Mouse (Mus musculus): ENCODE results near the gene Cenpj. TPM values are rescaled to one million over a fixed set of nuclear protein-coding genes. Genes with fewer than 3 reads are reported as not detected.

Cenpj gene
- total and polyA plus RNA-seq, 2 experiments from 2014 or later = 1.1 to 3.4 TPM

DNA sequence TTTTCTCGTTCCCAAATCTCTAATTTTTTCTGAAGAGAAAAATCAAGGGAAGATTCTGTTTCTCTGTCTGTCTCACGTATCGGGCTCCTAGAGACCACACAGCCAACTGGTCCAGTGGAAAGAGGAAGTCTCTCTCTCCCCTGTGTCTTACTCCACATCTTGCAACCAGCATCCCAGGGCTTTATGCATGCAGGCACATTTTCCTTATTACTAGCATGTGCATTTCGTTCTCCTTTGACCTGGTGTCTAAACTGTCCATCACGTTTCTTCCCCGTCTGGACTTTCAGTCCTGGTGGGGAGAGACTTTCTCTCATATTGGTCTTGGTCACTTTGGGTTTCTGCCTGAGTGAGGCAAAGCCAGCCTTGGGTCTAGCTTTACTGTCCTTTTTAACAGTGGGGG, 22.3 kb downstream of the Cenpj start:
- ATAC-seq = no peak
- no peaks in the 10 kb centered on the region for H3K4me1 ChIP-seq (ENCODE audit: insufficient read depth, low read length)

DNA sequence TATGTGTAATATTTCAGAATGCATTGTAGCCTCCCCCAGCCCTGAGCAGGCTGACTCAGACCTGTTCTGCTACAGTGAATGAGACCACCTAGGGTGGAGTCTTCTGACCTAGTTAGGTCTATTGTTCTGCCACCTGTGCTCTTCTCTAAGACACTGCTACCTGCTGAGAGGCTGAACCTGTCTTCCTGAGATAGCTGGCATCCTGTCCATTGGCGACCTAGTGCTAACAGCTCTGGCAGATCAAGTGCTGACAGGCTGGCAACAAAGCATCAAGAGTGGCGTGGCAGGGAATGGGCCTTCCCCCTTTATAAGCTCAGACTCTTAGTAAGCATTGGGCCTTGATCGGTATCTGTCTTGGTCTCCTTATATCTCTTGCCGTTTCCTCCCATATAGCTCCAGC, 24.3 kb downstream of the Cenpj start:
- ATAC-seq (no peak), DNase-seq (ENCODE audit: low spot score) (no peak)
- H3K27ac ChIP-seq = no peak overlapping the region
- no peak for TF ChIP-seq CTCF (IDR thresholded peaks at IDR 0.05; ENCODE audit: low read depth)
- H3K4me1 ChIP-seq (ENCODE audit: insufficient read depth, low read length) = no peaks in the 10 kb centered on the region
- H3K9me3 ChIP-seq (ENCODE audit: low read length) = no peaks in the 10 kb centered on the region
- H3K9ac ChIP-seq (replicated peaks; ENCODE audit: low read length) = no peak overlapping the region
- 80% methylated on average over 4 of the region's 4 CpGs for whole genome bisulfite sequencing
- H3K4me2 ChIP-seq (ENCODE audit: low read depth, low read length) = no peak overlapping the region
- H3K36me3 ChIP-seq (ENCODE audit: insufficient read depth, low read length) = no peaks in the 10 kb centered on the region; the same call in 1 of the 2 replicates
- no peaks in the 10 kb centered on the region for H3K27me3 ChIP-seq (ENCODE audit: insufficient read depth, low read length)
- no peak overlapping the region for H3K4me3 ChIP-seq (ENCODE audit: low read length)

More for the DNA sequence above, 22.3 kb downstream of the Cenpj start:
- WGBS = 88% methylated on average over 6 of the region's 6 CpGs
- Histone ChIP-seq H3K4me2 (ENCODE audit: low read depth, low read length) (no peak overlapping the region), H3K36me3 (ENCODE audit: insufficient read depth, low read length) (no peaks in the 10 kb centered on the region; the same call in 1 of the 2 replicates), H3K27me3 (ENCODE audit: insufficient read depth, low read length) (no peaks in the 10 kb centered on the region), H3K27ac (no peak overlapping the region), H3K4me3 (ENCODE audit: low read length) (no peak overlapping the region), H3K9ac (replicated peaks; ENCODE audit: low read length) (no peak overlapping the region), H3K9me3 (ENCODE audit: low read length) (no peaks in the 10 kb centered on the region)
- DNase-seq (ENCODE audit: low spot score) = no peak
- TF ChIP-seq CTCF (IDR thresholded peaks at IDR 0.05; ENCODE audit: low read depth) = no peak

DNA sequence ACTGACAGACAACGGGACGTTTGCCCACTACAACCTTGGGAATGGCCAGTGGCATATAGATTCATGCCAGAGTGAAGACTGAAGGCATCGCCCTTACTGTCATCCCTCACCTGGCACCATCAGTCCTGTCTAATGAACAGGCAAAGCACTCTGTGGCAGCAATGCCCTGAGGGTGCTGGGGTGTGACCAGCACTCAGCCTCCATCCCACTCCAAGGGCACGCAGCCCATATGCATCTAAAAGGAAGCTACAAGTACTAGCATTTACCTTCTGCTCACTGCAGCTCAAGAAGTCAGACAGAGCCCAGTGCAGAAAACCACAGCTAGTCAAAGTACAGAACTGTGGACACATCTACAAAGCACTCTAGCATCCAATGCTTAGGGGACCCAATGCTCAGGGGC, 29.7 kb downstream of the Cenpj start:
- Histone ChIP-seq H3K36me3 (ENCODE audit: insufficient read depth, low read length) (no peaks in the 10 kb centered on the region), H3K27me3 (ENCODE audit: insufficient read depth, low read length) (no peaks in the 10 kb centered on the region), H3K9ac (replicated peaks; ENCODE audit: low read length) (no peak overlapping the region), H3K27ac (no peak overlapping the region), H3K4me2 (ENCODE audit: low read depth, low read length) (no peak overlapping the region), H3K4me1 (ENCODE audit: insufficient read depth, low read length) (no peaks in the 10 kb centered on the region), H3K4me3 (ENCODE audit: low read length) (no peak overlapping the region), H3K9me3 (ENCODE audit: low read length) (no peaks in the 10 kb centered on the region)
- ATAC-seq (no peak), DNase-seq (ENCODE audit: low spot score) (no peak)
- TF ChIP-seq CTCF (IDR thresholded peaks at IDR 0.05; ENCODE audit: low read depth) = no peak
- 94% methylated on average over 4 of the region's 4 CpGs for WGBS

DNA sequence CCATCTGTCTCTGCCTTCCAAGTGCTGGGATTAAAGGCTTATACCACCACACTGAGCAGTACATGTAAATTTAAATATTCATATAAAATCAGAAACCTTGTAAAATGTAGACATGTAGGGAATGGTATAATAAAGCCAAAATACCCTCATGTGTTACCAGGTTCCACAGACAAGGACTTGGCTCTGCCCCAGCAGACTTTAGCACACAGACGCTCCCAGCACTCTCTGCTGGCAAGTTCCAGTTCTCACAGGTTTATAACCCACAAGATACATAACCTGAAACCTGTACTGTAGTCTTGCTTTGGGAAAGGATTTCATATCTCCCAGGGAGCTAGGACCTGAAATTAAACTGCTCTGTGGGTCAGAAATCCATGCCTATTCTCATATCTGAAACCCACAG, 30.3 kb downstream of the Cenpj start:
- Histone ChIP-seq H3K4me3 (ENCODE audit: low read length) (no peak overlapping the region), H3K27me3 (ENCODE audit: insufficient read depth, low read length) (no peaks in the 10 kb centered on the region), H3K9ac (replicated peaks; ENCODE audit: low read length) (no peak overlapping the region), H3K36me3 (ENCODE audit: insufficient read depth, low read length) (no peaks in the 10 kb centered on the region), H3K9me3 (ENCODE audit: low read length) (no peaks in the 10 kb centered on the region), H3K4me1 (ENCODE audit: insufficient read depth, low read length) (no peaks in the 10 kb centered on the region), H3K27ac (no peak overlapping the region), H3K4me2 (ENCODE audit: low read depth, low read length) (no peak overlapping the region)
- no peak for ATAC-seq
- TF ChIP-seq CTCF (IDR thresholded peaks at IDR 0.05; ENCODE audit: low read depth) = no peak
- WGBS = 68% methylated on average over 1 of the region's 1 CpGs
- DNase-seq (ENCODE audit: low spot score) = no peak

DNA sequence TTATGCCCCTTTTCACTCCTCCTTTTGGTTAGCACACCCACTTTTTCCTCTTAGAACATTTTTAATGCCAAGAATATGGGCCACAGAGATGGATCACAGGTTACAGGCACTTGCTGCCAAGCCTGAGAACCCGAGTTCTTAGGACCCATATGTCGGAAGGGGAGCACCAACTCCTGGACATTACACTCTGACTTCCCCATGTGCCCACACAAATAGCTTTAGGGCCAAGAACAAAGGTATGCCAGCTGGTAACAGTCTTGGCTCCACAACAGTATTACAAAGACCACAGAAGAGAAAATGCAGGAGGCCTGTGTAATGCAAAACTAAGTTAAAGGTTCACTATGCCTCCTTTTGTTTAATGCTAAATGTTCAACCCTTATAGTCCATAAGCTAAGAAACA, 44.4 kb downstream of the Cenpj start:
- WGBS = 72% methylated on average over 2 of the region's 2 CpGs
- no peak for ATAC-seq
- H3K36me3 ChIP-seq (ENCODE audit: insufficient read depth, low read length) = peaks cover 15% of the 10 kb centered on the region
- no peak for TF ChIP-seq CTCF (IDR thresholded peaks at IDR 0.05; ENCODE audit: low read depth)
- no peak overlapping the region for H3K4me2 ChIP-seq (ENCODE audit: low read depth, low read length)
- no peak overlapping the region for H3K4me3 ChIP-seq (ENCODE audit: low read length)
- no peaks in the 10 kb centered on the region for H3K9me3 ChIP-seq (ENCODE audit: low read length)
- no peaks in the 10 kb centered on the region for H3K27me3 ChIP-seq (ENCODE audit: insufficient read depth, low read length)
- H3K27ac ChIP-seq = no peak overlapping the region
- no peak for DNase-seq (ENCODE audit: low spot score)
- H3K4me1 ChIP-seq (ENCODE audit: insufficient read depth, low read length) = no peaks in the 10 kb centered on the region
- no peak overlapping the region for H3K9ac ChIP-seq (replicated peaks; ENCODE audit: low read length)

DNA sequence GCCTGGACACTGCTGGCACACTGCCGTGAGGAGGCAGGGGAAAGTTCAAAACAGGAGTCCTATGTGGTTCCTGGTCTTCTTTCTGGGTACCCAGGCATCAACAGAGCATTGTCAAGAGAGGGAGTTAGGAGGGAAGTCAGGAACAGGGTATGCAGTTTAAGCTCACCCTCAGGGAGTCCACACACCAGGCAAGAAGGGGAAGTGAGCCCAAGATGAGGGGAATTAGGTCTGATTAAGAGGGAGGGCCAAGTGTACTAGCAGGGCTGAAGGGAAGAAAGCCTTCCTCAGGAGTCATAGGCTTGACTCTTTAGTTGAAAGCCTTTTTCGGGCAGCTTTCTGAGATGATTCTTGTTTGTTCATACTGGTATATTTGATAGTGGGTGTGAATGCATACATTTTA, 60.5 kb downstream of the Cenpj start:
- Histone ChIP-seq H3K27me3 (ENCODE audit: insufficient read depth, low read length) (no peaks in the 10 kb centered on the region), H3K27ac (no peak overlapping the region), H3K4me2 (ENCODE audit: low read depth, low read length) (no peak overlapping the region), H3K36me3 (ENCODE audit: insufficient read depth, low read length) (no peaks in the 10 kb centered on the region), H3K4me3 (ENCODE audit: low read length) (no peak overlapping the region), H3K9me3 (ENCODE audit: low read length) (no peaks in the 10 kb centered on the region), H3K9ac (replicated peaks; ENCODE audit: low read length) (no peak overlapping the region), H3K4me1 (ENCODE audit: insufficient read depth, low read length) (no peaks in the 10 kb centered on the region)
- ATAC-seq (no peak), DNase-seq (ENCODE audit: low spot score) (no peak)
- no peak for TF ChIP-seq CTCF (IDR thresholded peaks at IDR 0.05; ENCODE audit: low read depth)
- WGBS = 88% methylated on average over 2 of the region's 2 CpGs

DNA sequence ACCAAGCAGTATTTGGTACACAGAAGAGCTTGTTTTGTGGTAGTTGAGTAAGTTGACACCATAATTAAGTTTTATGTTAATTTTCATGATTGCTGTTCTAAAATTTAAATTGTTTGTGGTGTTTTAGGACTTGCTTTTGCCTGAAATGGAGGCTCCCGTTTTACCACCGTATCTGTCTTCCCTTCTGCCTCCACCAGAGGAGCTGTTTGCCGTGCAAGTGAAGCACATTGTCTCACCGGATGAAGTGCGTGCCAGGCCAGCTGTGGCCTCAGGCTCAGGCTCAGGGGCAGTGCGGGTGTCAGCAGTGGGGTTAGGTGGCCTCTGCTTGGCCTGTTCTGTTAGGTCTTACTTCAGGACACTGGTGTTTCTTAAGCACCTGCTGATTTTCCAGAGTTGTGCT, 63.1 kb downstream of the Cenpj start:
- WGBS = 37% methylated on average over 6 of the region's 6 CpGs
- ATAC-seq (peak; percentile 56; the same call in 1 of the 2 replicates), DNase-seq (ENCODE audit: low spot score) (peak; percentile 36)

More for the DNA sequence above, 63.1 kb downstream of the Cenpj start:
- no peaks in the 10 kb centered on the region for H3K36me3 ChIP-seq (ENCODE audit: insufficient read depth, low read length)
- H3K9me3 ChIP-seq (ENCODE audit: low read length) = no peaks in the 10 kb centered on the region
- H3K27me3 ChIP-seq (ENCODE audit: insufficient read depth, low read length) = no peaks in the 10 kb centered on the region
- H3K9ac ChIP-seq (replicated peaks; ENCODE audit: low read length) = no peak overlapping the region
- no peak overlapping the region for H3K4me3 ChIP-seq (ENCODE audit: low read length)
- no peaks in the 10 kb centered on the region for H3K4me1 ChIP-seq (ENCODE audit: insufficient read depth, low read length)
- no peak overlapping the region for H3K4me2 ChIP-seq (ENCODE audit: low read depth, low read length)
- no peak overlapping the region for H3K27ac ChIP-seq
- peak; percentile 69 for TF ChIP-seq CTCF (IDR thresholded peaks at IDR 0.05; ENCODE audit: low read depth)
